Mouse (Mus musculus) limb, embryonic 13.5 days (tissue): ENCODE measurements at regions not wholly inside any gene's neighbourhood (a gene's known extent, or its start where the extent isn't known, plus 50 kb on each side); places are given as distances from the start of the nearest gene placed in this dataset.

ENCODE experiments used
- ATAC-seq: fragments of 200-750 bp; cut with Nextera tagmentation; 2 replicates; pipeline ENCODE4 v1.8.0; 2017; ENCODE audit warnings: low read depth, moderate number of reproducible peaks, moderate TSS enrichment; ENCODE audit not compliant: low FRiP score
- H3K27ac ChIP-seq: fragments of 300-500 bp; sonication (generic); 2 replicates; pipeline ENCODE4 v1.5.1; 2015; ENCODE audit warnings: inconsistent platforms, mild to moderate bottlenecking, moderate library complexity
- H3K27me3 ChIP-seq: fragments of 300-500 bp; sonication (generic); 2 replicates; pipeline ENCODE4 v1.6.1; 2015; ENCODE audit warnings: mild to moderate bottlenecking, inconsistent platforms
- H3K36me3 ChIP-seq: fragments of 300-500 bp; sonication (generic); 2 replicates; pipeline ENCODE4 v1.6.1; 2015; ENCODE audit warnings: inconsistent platforms, mild to moderate bottlenecking, moderate library complexity
- H3K4me1 ChIP-seq: fragments of 300-500 bp; sonication (generic); 2 replicates; pipeline ENCODE4 v1.6.1; 2015; ENCODE audit warnings: inconsistent platforms
- H3K4me2 ChIP-seq: fragments of 300-500 bp; sonication (generic); replicated peaks from 2 replicates; pipeline ENCODE4 v1.6.1; 2015; ENCODE audit warnings: inconsistent platforms, mild to moderate bottlenecking, moderate library complexity
- H3K4me3 ChIP-seq: fragments of 300-500 bp; sonication (generic); 2 replicates; pipeline ENCODE4 v1.5.1; 2015; ENCODE audit warnings: moderate library complexity, mild to moderate bottlenecking, inconsistent platforms
- H3K9ac ChIP-seq: fragments of 300-500 bp; sonication (generic); 2 replicates; pipeline ENCODE4 v1.6.1; 2015; ENCODE audit warnings: mild to moderate bottlenecking, inconsistent platforms
- H3K9me3 ChIP-seq: fragments of 300-500 bp; sonication (generic); 2 replicates; pipeline ENCODE4 v1.6.1; 2016; ENCODE audit warnings: inconsistent platforms
- WGBS: fragments of 180-500 bp; shearing (Covaris S2); methylation state at CpG from one replicate; pipeline ENCODE4 v1.1.7; 2015; 5-methylcytosine and 5-hydroxymethylcytosine counted together

DNA sequence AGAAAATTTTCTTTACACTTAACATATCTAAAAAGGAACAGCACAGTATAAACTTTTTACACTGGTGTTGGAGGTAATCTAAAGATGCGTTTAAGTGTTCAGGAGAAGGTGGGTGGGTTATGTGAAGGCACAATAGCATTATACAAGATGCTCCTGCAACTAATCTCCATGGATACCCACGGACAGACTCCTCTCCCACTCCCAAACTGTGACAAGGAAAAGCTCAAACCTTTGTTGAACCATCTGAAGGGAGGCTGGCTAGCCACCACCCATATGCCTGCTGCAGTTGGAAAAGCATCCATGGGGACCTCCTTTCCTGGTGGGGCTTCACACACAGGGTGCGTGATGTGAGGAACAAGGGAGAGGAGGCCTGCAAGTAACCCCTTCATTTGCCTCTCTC is 141.7 kb upstream of the 4933402D24Rik start:
- ATAC-seq, result no peak
- no peaks in the 10 kb centered on the region for H3K27me3 ChIP-seq
- H3K9ac ChIP-seq, result no peak overlapping the region
- 79% methylated on average over 3 of the region's 3 CpGs for WGBS
- H3K9me3 ChIP-seq, result no peaks in the 10 kb centered on the region
- no peaks in the 10 kb centered on the region for H3K36me3 ChIP-seq
- H3K4me1 ChIP-seq, result no peaks in the 10 kb centered on the region
- H3K4me3 ChIP-seq, result no peak overlapping the region
- no peak overlapping the region for H3K4me2 ChIP-seq
- H3K27ac ChIP-seq, result no peak overlapping the region

DNA sequence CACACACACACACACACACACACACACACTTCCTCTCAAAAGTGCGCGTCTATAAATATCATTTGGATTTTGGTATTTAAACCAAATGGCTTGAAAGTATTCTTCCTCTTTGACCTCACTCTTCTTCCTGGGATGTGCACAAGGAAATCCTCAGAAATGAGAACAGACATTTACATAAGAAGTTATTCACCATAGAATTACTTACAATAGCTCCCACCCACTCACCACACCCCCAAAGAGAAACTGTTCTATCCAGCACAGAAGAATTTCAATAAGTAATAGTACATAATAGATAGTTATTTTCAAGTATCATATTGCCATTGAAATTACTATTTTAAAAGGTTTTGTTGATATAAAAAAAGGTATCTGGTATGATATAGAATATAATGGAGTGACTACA is 140.1 kb upstream of the 4933402D24Rik start:
- H3K4me1 ChIP-seq, result no peaks in the 10 kb centered on the region
- no peak for ATAC-seq

DNA sequence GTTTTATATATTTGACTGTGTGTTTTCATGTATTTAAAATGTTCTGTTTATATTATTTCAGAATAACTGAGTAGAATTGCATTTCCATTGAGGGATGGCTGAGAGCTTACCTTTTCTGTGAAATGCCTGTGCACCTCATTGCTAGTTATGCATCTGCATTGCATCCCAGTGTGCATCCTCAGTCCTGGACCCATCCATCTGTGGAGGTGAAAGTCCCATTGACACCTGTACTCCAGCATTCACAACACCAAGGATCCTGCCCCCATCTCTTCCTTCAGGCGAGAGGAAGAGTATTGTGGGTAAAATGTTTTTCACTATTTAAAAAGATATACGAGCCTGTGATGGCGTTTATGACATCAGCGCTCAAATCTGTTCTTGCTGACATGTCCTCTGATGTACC is 134.6 kb upstream of the 4933402D24Rik start:
- no peaks in the 10 kb centered on the region for H3K36me3 ChIP-seq
- no peaks in the 10 kb centered on the region for H3K27me3 ChIP-seq
- H3K9me3 ChIP-seq, result no peaks in the 10 kb centered on the region
- no peak overlapping the region for H3K9ac ChIP-seq
- ATAC-seq, result no peak
- H3K4me3 ChIP-seq, result no peak overlapping the region
- H3K27ac ChIP-seq, result no peak overlapping the region
- WGBS, result 87% methylated on average over 4 of the region's 4 CpGs
- H3K4me1 ChIP-seq, result no peaks in the 10 kb centered on the region
- H3K4me2 ChIP-seq, result no peak overlapping the region

More for the DNA sequence above, 140.1 kb upstream of the 4933402D24Rik start:
- Histone ChIP-seq H3K4me3 (no peak overlapping the region), H3K9ac (no peak overlapping the region), H3K27me3 (no peaks in the 10 kb centered on the region), H3K4me2 (no peak overlapping the region), H3K9me3 (no peaks in the 10 kb centered on the region), H3K36me3 (no peaks in the 10 kb centered on the region), H3K27ac (no peak overlapping the region)
- 90% methylated on average over 2 of the region's 2 CpGs for WGBS

DNA sequence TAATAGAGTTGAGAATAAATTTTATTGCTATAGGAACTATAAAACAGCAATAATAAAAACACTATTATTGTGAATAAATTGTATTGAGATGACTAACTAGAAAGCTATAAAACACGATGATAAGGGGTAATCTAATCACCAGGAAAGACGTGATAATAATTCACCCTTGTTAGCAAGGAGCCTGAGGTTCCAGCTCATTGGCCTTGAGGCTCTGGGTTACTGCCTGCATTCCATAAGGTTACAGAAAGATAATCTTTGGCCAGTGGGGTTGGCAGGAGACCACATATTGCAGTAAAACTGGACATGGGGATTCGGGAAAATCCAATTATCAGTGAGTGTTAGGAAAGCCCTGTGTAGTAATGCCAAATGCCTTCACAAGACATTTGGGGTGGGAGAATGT is 134.1 kb upstream of the 4933402D24Rik start:
- H3K9me3 ChIP-seq, result no peaks in the 10 kb centered on the region
- no peaks in the 10 kb centered on the region for H3K36me3 ChIP-seq
- H3K4me2 ChIP-seq, result no peak overlapping the region
- 44% methylated on average over 3 of the region's 3 CpGs for WGBS
- no peak overlapping the region for H3K9ac ChIP-seq
- no peaks in the 10 kb centered on the region for H3K4me1 ChIP-seq
- no peak overlapping the region for H3K4me3 ChIP-seq
- no peak overlapping the region for H3K27ac ChIP-seq
- no peak for ATAC-seq
- no peaks in the 10 kb centered on the region for H3K27me3 ChIP-seq

DNA sequence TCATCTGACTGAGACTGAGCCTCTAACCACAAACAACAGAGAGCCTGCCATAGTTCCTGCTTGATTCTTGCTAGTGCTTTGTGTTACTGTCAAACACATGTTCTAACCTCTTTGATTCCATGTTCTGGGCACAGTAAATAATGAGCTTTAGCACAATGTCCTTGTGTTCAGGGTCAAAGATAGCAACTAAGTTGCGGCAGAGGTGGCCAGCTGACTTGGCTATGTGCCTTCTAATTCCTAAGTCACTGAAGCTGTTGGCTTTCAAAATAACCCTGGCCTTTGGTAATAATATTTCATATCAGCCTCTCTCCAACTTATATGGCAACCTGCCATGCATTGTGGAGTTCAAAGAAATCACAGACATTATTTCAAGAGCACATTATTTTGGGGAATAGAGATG is 133.3 kb upstream of the 4933402D24Rik start:
- H3K4me1 ChIP-seq, result no peaks in the 10 kb centered on the region
- H3K4me2 ChIP-seq, result no peak overlapping the region
- H3K27ac ChIP-seq, result no peak overlapping the region
- H3K36me3 ChIP-seq, result no peaks in the 10 kb centered on the region
- WGBS, result 74% methylated on average over 1 of the region's 1 CpGs
- H3K27me3 ChIP-seq, result no peaks in the 10 kb centered on the region
- no peak for ATAC-seq
- H3K9ac ChIP-seq, result no peak overlapping the region
- no peak overlapping the region for H3K4me3 ChIP-seq
- H3K9me3 ChIP-seq, result no peaks in the 10 kb centered on the region

DNA sequence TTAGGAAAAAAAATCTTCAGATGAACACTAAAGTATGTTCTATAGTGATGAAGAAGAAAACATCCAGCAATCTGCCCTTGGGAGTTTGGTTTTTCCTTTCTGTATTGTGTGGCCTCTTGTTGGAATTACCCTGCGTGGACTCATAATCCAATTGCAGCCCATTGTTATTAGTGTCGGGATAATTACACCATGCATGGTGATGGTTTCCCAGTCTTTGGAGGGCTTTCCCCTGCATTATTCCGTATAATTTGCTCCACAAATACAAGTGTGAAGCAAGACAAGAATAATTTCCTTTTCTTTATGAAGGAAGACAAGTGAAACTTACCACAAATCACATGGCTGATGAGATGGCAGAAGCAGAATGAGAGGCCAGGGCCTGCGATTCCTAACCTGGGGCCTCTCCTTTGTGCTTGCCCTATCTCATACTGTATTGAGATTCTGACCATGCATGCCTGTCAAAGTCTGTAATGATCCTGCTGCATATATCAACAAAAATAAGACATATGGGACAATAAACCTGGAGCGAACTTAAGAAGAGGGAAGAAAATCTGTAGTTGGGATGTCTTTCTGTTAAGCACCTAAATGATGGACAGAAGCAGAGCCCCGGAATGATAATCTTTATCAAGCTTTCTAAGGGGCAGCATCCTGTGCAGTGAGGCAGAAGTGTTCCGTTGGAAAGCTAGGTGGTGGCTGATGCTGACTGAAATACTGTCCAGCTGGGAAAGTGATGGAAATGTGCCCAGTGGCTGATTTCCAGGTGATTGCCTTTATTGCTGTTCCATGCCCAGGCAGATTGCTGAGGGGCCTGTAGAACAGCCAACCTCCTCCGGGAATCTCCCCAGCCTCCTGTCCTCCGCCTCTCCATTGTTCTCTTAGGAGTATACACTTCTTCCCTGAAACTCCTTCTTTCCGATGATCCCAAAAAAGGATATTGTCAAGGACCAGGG is 130.8 kb upstream of the 4933402D24Rik start:
- Histone ChIP-seq H3K9me3 (no peaks in the 10 kb centered on the region), H3K36me3 (no peaks in the 10 kb centered on the region), H3K4me3 (no peak overlapping the region), H3K4me1 (no peaks in the 10 kb centered on the region), H3K9ac (no peak overlapping the region), H3K27me3 (no peaks in the 10 kb centered on the region), H3K27ac (no peak overlapping the region), H3K4me2 (no peak overlapping the region)
- ATAC-seq, result no peak
- WGBS, result 77% methylated on average over 10 of the region's 10 CpGs

DNA sequence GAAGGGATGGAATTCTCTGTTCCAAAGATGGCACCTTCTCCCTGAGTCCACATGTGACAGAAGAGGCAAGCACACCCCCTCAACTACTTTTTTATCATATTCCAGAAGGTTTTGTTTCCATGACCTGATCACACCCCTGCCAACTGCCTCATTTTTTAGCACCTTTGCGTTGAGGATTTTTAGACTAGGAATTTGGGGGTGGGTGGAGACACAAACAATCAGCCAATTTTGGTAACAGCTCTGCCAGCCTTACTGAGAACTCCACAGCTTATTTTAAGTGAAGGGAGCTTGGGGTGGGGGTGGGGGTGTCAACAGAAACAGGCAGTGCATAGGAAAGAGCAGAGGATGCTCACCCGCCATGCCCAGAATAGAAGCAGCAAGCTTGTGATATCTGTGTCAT is 129.7 kb upstream of the 4933402D24Rik start:
- Histone ChIP-seq H3K27me3 (no peaks in the 10 kb centered on the region), H3K36me3 (no peaks in the 10 kb centered on the region), H3K9ac (no peak overlapping the region), H3K4me2 (no peak overlapping the region), H3K27ac (no peak overlapping the region), H3K9me3 (no peaks in the 10 kb centered on the region), H3K4me1 (no peaks in the 10 kb centered on the region), H3K4me3 (no peak overlapping the region)
- ATAC-seq, result no peak
- WGBS, result 85% methylated on average over 2 of the region's 2 CpGs

DNA sequence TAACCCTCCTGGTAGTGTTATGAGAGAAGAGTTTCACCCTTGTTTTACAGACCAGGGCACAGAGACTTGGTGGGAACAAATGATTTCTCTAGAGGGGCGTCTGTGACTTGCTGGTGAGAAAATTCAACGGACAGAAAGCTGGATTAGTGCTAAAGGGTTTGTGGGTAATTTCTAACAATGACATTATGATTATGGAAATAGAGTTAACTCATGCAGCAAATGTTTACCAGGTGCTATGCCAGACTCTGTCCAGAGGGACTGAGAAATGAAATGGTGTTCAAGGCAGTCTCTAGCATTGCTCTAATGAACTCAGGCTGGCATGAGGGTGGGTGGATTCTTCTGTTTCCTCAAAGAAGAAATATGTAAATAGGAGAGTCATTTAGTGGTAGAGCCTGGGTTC is 128.5 kb upstream of the 4933402D24Rik start:
- no peaks in the 10 kb centered on the region for H3K9me3 ChIP-seq
- no peak overlapping the region for H3K4me2 ChIP-seq
- no peak overlapping the region for H3K4me3 ChIP-seq
- H3K9ac ChIP-seq, result no peak overlapping the region
- no peak for ATAC-seq
- no peaks in the 10 kb centered on the region for H3K36me3 ChIP-seq
- no peak overlapping the region for H3K27ac ChIP-seq
- WGBS, result 60% methylated on average over 2 of the region's 2 CpGs
- H3K27me3 ChIP-seq, result no peaks in the 10 kb centered on the region
- no peaks in the 10 kb centered on the region for H3K4me1 ChIP-seq

- Histone ChIP-seq H3K4me1 (no peaks in the 10 kb centered on the region), H3K27me3 (no peaks in the 10 kb centered on the region), H3K4me3 (no peak overlapping the region), H3K4me2 (no peak overlapping the region), H3K27ac (no peak overlapping the region), H3K9me3 (no peaks in the 10 kb centered on the region), H3K9ac (no peak overlapping the region), H3K36me3 (no peaks in the 10 kb centered on the region)
- 76% methylated on average over 3 of the region's 3 CpGs for WGBS
- ATAC-seq, result no peak
These were observed 110.5 kb upstream of the 4933402D24Rik start for GRCm38 (mm10) chr1:63879570-63879969.

- Histone ChIP-seq H3K36me3 (no peaks in the 10 kb centered on the region), H3K9ac (no peak overlapping the region), H3K27ac (no peak overlapping the region), H3K9me3 (no peaks in the 10 kb centered on the region), H3K27me3 (no peaks in the 10 kb centered on the region), H3K4me2 (no peak overlapping the region), H3K4me1 (no peaks in the 10 kb centered on the region), H3K4me3 (no peak overlapping the region)
- WGBS, result 77% methylated on average over 5 of the region's 5 CpGs
- no peak for ATAC-seq
These were observed 107.7 kb upstream of the 4933402D24Rik start for GRCm38 (mm10) chr1:63876589-63877251.

GRCm38 (mm10) chr1:63875297-63875962 is 106.4 kb upstream of the 4933402D24Rik start:
- Histone ChIP-seq H3K4me1 (no peaks in the 10 kb centered on the region), H3K36me3 (no peaks in the 10 kb centered on the region), H3K9me3 (no peaks in the 10 kb centered on the region), H3K27me3 (no peaks in the 10 kb centered on the region), H3K9ac (no peak overlapping the region), H3K4me2 (no peak overlapping the region), H3K4me3 (no peak overlapping the region), H3K27ac (no peak overlapping the region)
- WGBS, result 61% methylated on average over 3 of the region's 3 CpGs
- ATAC-seq, result no peak

DNA sequence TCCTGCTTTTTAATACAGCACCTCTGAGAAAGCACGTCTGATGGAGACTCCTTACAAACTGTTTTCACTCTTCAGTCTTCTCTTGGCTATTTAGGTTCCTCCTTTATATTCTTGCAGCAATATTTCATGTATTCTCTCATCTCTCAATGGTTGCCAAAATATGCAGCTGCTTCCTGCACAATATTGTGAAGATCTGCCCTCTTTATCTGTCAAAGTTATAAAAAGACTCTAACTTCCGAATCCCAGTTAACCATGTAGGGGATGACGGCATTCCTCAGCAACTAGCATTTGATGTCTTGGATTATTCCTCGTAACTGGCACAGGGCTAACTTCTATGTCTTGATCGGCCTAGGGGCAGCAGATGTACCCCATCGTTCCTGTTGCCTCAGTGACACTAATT is 102.8 kb upstream of the 4933402D24Rik start:
- no peak overlapping the region for H3K9ac ChIP-seq
- no peak overlapping the region for H3K27ac ChIP-seq
- no peaks in the 10 kb centered on the region for H3K9me3 ChIP-seq
- no peaks in the 10 kb centered on the region for H3K27me3 ChIP-seq
- WGBS, result 86% methylated on average over 6 of the region's 6 CpGs
- H3K4me2 ChIP-seq, result no peak overlapping the region
- no peaks in the 10 kb centered on the region for H3K36me3 ChIP-seq
- H3K4me1 ChIP-seq, result no peaks in the 10 kb centered on the region
- no peak overlapping the region for H3K4me3 ChIP-seq
- no peak for ATAC-seq
